Mouse (Mus musculus) midbrain, postnatal 0 days (tissue): ENCODE results near the gene Ppp4c. TPM values are rescaled to one million over a fixed set of nuclear protein-coding genes. Genes with fewer than 3 reads are reported as not detected.
A peak's percentile ranks its signal among the peaks of the same experiment; 100 is the strongest.

Source experiments
- ATAC-seq: fragments of 200-750 bp; cut with Nextera tagmentation; 2 replicates; pipeline ENCODE4 v1.8.0; 2017; ENCODE audit warnings: moderate number of reproducible peaks, mild to moderate bottlenecking, moderate TSS enrichment, moderate library complexity; ENCODE audit not compliant: low FRiP score
- DNase-seq: peaks from one replicate; pipeline ENCODE4 v3.0.0-alpha.2; 2015; ENCODE audit warnings: low spot score
- H3K27ac ChIP-seq: fragments of 300-500 bp; sonication (generic); 2 replicates; pipeline ENCODE4 v1.5.1; 2014; ENCODE audit warnings: low read depth, mild to moderate bottlenecking, low read length, mixed read lengths
- H3K27me3 ChIP-seq: fragments of 300-500 bp; sonication (generic); 2 replicates; pipeline ENCODE4 v1.6.1; 2014; ENCODE audit warnings: low read length, control low read depth, mixed read lengths; ENCODE audit not compliant: insufficient read depth
- H3K36me3 ChIP-seq: fragments of 300-500 bp; sonication (generic); 2 replicates; pipeline ENCODE4 v1.6.1; 2014; ENCODE audit warnings: low read length, control low read depth, mixed read lengths; ENCODE audit not compliant: insufficient read depth
- H3K4me1 ChIP-seq: fragments of 300-500 bp; sonication (generic); 2 replicates; pipeline ENCODE4 v1.6.1; 2014; ENCODE audit warnings: mild to moderate bottlenecking, control low read depth, antibody characterized with exemption, low read length, mixed read lengths; ENCODE audit not compliant: insufficient read depth
- H3K4me2 ChIP-seq: fragments of 300-500 bp; sonication (generic); 2 replicates; pipeline ENCODE4 v1.6.1; 2014; ENCODE audit warnings: low read depth, mild to moderate bottlenecking, low read length, mixed read lengths; ENCODE audit not compliant: poor library complexity, severe bottlenecking
- H3K4me3 ChIP-seq: fragments of 300-500 bp; sonication (generic); 2 replicates; pipeline ENCODE4 v1.5.1; 2014; ENCODE audit warnings: low read depth, mild to moderate bottlenecking, low read length, moderate library complexity
- H3K9ac ChIP-seq: fragments of 300-500 bp; sonication (generic); replicated peaks from 2 replicates; pipeline ENCODE4 v1.6.1; 2014; ENCODE audit warnings: mild to moderate bottlenecking, low read length, moderate library complexity, mixed read lengths; ENCODE audit not compliant: poor library complexity, severe bottlenecking
- H3K9me3 ChIP-seq: fragments of 300-500 bp; sonication (generic); 2 replicates; pipeline ENCODE4 v1.6.1; 2016; ENCODE audit warnings: low read length, control low read depth
- CTCF ChIP-seq: IDR thresholded peaks from 2 replicates; pipeline ENCODE4 v1.5.1; 2016; ENCODE audit warnings: antibody characterized with exemption, mild to moderate bottlenecking
- WGBS: fragments of 180-500 bp; shearing (Covaris S2); extraction: QIAGEN DNeasy Blood & Tissue Kit; methylation state at CpG from one replicate; pipeline ENCODE4 v1.1.7; 2014; 5-methylcytosine and 5-hydroxymethylcytosine counted together
- polyA plus RNA-seq: library from polyadenylated mRNA; unstranded; fragments of >200 nt; fragmentation: Nextera tagmentation; extraction: Ambion mirVana; gene quantifications from 2 replicates; pipeline ENCODE4 v1.2.1, GENCODE M21; 2015
- total RNA-seq: library from RNA; depleted of rRNA; stranded (reverse); fragments of >200 nt; gene quantifications from 2 replicates; pipeline ENCODE4 v1.2.3, GENCODE M21; 2014

Ppp4c gene
- total and polyA plus RNA-seq, 2 experiments from 2014 or later: 127 to 137 TPM

- no peak for DNase-seq
- Histone ChIP-seq H3K9ac (peak overlapping the region; percentile 82), H3K4me1 (peaks cover 5% of the 10 kb centered on the region; the same call in 1 of the 2 replicates), H3K27ac (peak overlapping the region; percentile 81), H3K4me3 (peak overlapping the region; percentile 59), H3K9me3 (no peaks in the 10 kb centered on the region), H3K4me2 (peak overlapping the region; percentile 91), H3K27me3 (no peaks in the 10 kb centered on the region), H3K36me3 (peaks cover 17% of the 10 kb centered on the region)
- WGBS: under 1% methylated on average over 18 of the region's 24 CpGs
- ATAC-seq: peak; percentile 57; the same call in 1 of the 2 replicates
- TF ChIP-seq CTCF: no peak
These were observed 32.5 kb downstream of the Ppp4c start for GRCm38 (mm10) chr7:126759672-126760390.

GRCm38 (mm10) chr7:126759050-126759671 is 33.1 kb downstream of the Ppp4c start, which contains the start of gene Mapk3:
Mapk3 (plus strand) TSS chr7:126759601.
- Histone ChIP-seq H3K36me3 (peaks cover 10% of the 10 kb centered on the region), H3K27ac (peak within 1 kb of the TSS; percentile 81), H3K9ac (peak within 1 kb of the TSS; percentile 82), H3K9me3 (no peaks in the 10 kb centered on the region), H3K4me1 (peaks cover 5% of the 10 kb centered on the region; the same call in 1 of the 2 replicates), H3K4me2 (peak within 1 kb of the TSS; percentile 91), H3K27me3 (no peaks in the 10 kb centered on the region), H3K4me3 (peak within 1 kb of the TSS; percentile 59)
- 1% methylated on average over 16 of the region's 38 CpGs for WGBS
- TF ChIP-seq CTCF: peak; percentile 82
- DNase-seq (peak; percentile 95), ATAC-seq (peak; percentile 67)

GRCm38 (mm10) chr7:126758539-126758938 is 33.8 kb downstream of the Ppp4c start:
- Histone ChIP-seq H3K27me3 (no peaks in the 10 kb centered on the region), H3K27ac (no peak overlapping the region), H3K9ac (no peak overlapping the region), H3K4me2 (no peak overlapping the region), H3K4me1 (peaks cover 5% of the 10 kb centered on the region; the same call in 1 of the 2 replicates), H3K4me3 (no peak overlapping the region), H3K36me3 (0 out of 2 replicates have a peak, but pooled peaks cover 5% of the 10 kb centered on the region), H3K9me3 (no peaks in the 10 kb centered on the region)
- TF ChIP-seq CTCF: no peak
- 69% methylated on average over 7 of the region's 7 CpGs for WGBS
- DNase-seq (no peak), ATAC-seq (no peak)

GRCm38 (mm10) chr7:126754866-126755265 is 37.4 kb downstream of the Ppp4c start:
- H3K4me2 ChIP-seq: peak overlapping the region; percentile 16; the same call in 1 of the 2 replicates
- TF ChIP-seq CTCF: peak; percentile 94

GRCm38 (mm10) chr7:126749582-126750343 is 42.5 kb downstream of the Ppp4c start:
- no peaks in the 10 kb centered on the region for H3K9me3 ChIP-seq
- H3K27ac ChIP-seq: no peak overlapping the region
- H3K27me3 ChIP-seq: no peaks in the 10 kb centered on the region
- WGBS: 94% methylated on average over 17 of the region's 17 CpGs
- H3K4me3 ChIP-seq: no peak overlapping the region
- DNase-seq: no peak
- no peak for ATAC-seq
- H3K4me1 ChIP-seq: no peaks in the 10 kb centered on the region
- H3K4me2 ChIP-seq: no peak overlapping the region
- H3K36me3 ChIP-seq: no peaks in the 10 kb centered on the region
- TF ChIP-seq CTCF: peak; percentile 25
- H3K9ac ChIP-seq: no peak overlapping the region

More at GRCm38 (mm10) chr7:126754866-126755265, 37.4 kb downstream of the Ppp4c start:
- ATAC-seq (peak; percentile 35; the same call in 1 of the 2 replicates), DNase-seq (peak; percentile 84)
- Histone ChIP-seq H3K4me3 (no peak overlapping the region), H3K27me3 (no peaks in the 10 kb centered on the region), H3K36me3 (no peaks in the 10 kb centered on the region), H3K27ac (no peak overlapping the region), H3K9ac (0 out of 2 replicates have a peak overlapping the region, but pooled peaks have one; percentile 4), H3K9me3 (no peaks in the 10 kb centered on the region), H3K4me1 (no peaks in the 10 kb centered on the region)
- under 1% methylated on average over 9 of the region's 9 CpGs for WGBS
